Mouse (Mus musculus) liver, adult 2 months (tissue): ENCODE results near the gene Spns2. TPM values are rescaled to one million over a fixed set of nuclear protein-coding genes. Genes with fewer than 3 reads are reported as not detected.

Experiments used
- DNase-seq: peaks from one replicate; pipeline ENCODE4 v3.0.0-alpha.2; 2011; ENCODE audit warnings: low read depth, low spot score; ENCODE audit errors: extremely low read depth
- H3K27ac ChIP-seq: fragments of 200-500 bp; replicated peaks from 2 replicates; pipeline ENCODE4 v1.5.1; 2012; ENCODE audit warnings: low read depth, mild to moderate bottlenecking, control low read depth, inconsistent platforms, low read length; ENCODE audit not compliant: insufficient read depth
- H3K27me3 ChIP-seq: fragments of 200-500 bp; 2 replicates; pipeline ENCODE4 v1.6.1; 2012; ENCODE audit warnings: mild to moderate bottlenecking, moderate library complexity, low read length, inconsistent platforms; ENCODE audit not compliant: control insufficient read depth, insufficient read depth
- H3K36me3 ChIP-seq: fragments of 200-500 bp; 2 replicates; pipeline ENCODE4 v1.6.1; 2012; ENCODE audit warnings: low read length, inconsistent platforms; ENCODE audit not compliant: control insufficient read depth, insufficient read depth
- H3K4me1 ChIP-seq: fragments of 200-500 bp; 2 replicates; pipeline ENCODE4 v1.6.1; 2011; ENCODE audit warnings: low read length; ENCODE audit not compliant: control insufficient read depth, insufficient read depth
- H3K4me3 ChIP-seq: fragments of 200-500 bp; 2 replicates; pipeline ENCODE4 v1.5.1; 2011; ENCODE audit warnings: low read depth, mild to moderate bottlenecking, control low read depth, low read length, moderate library complexity; ENCODE audit not compliant: insufficient read depth
- H3K79me2 ChIP-seq: fragments of 200-500 bp; 2 replicates; pipeline ENCODE4 v1.6.1; 2012; ENCODE audit warnings: inconsistent platforms, mild to moderate bottlenecking, low read length, moderate library complexity; ENCODE audit not compliant: control insufficient read depth, insufficient read depth
- H3K9ac ChIP-seq: fragments of 200-500 bp; 2 replicates; pipeline ENCODE4 v1.6.1; 2012; ENCODE audit warnings: low read depth, mild to moderate bottlenecking, control low read depth, inconsistent platforms, low read length
- CTCF ChIP-seq: fragments of 200-500 bp; IDR thresholded peaks from 2 replicates; pipeline ENCODE4 v1.5.1; 2011; ENCODE audit warnings: low read depth, low read length, control low read depth
- POLR2A ChIP-seq: fragments of 200-500 bp; IDR thresholded peaks from 2 replicates; pipeline ENCODE4 v1.6.1; 2011; ENCODE audit warnings: low read length, control low read depth; ENCODE audit not compliant: insufficient read depth; ENCODE audit errors: extremely low read depth
- WGBS: fragments of 180-500 bp; shearing (Covaris S2); methylation state at CpG from one replicate; pipeline ENCODE4 v1.1.7; 2018; 5-methylcytosine and 5-hydroxymethylcytosine counted together
- polyA plus RNA-seq: library from polyadenylated mRNA; depleted of rRNA; stranded (reverse); fragments of >200 nt; gene quantifications from 2 replicates; pipeline ENCODE4 v1.2.3, GENCODE M21; 2012
- total RNA-seq: library from RNA; depleted of rRNA; stranded (reverse); fragments of >200 nt; gene quantifications from 2 replicates; pipeline ENCODE4 v1.2.3, GENCODE M21; 2014

Spns2 gene
- total and polyA plus RNA-seq, 2 experiments = 41.1 to 47.3 TPM

DNA sequence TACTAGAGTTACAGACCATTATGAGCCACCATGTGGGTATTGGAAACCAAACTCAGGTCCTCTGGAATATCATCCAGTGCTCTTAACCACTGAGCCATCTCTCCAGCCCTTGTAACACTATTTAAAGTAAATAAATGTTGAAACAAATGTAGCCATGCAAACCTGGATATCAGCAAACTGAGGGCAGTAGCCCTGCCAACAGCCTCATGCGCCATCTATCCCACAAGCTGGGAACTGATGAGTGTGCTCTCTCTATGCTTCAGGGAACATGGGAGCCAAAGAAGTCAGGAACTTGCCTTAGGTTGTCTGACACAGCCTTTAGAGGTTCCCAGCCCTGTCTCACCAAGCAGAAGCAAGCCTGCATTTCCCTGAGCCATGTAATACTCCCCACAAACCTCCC is 41.9 kb upstream of the Spns2 start:
- Histone ChIP-seq H3K9ac (no peak overlapping the region), H3K27ac (no peak overlapping the region), H3K27me3 (no peaks in the 10 kb centered on the region), H3K79me2 (no peaks in the 10 kb centered on the region), H3K4me3 (no peak overlapping the region), H3K36me3 (no peaks in the 10 kb centered on the region), H3K4me1 (no peaks in the 10 kb centered on the region)
- no peak for TF ChIP-seq POLR2A
- peak; percentile 59 for TF ChIP-seq CTCF
- peak; percentile 65 for DNase-seq
- WGBS = 38% methylated on average over 1 of the region's 1 CpGs

DNA sequence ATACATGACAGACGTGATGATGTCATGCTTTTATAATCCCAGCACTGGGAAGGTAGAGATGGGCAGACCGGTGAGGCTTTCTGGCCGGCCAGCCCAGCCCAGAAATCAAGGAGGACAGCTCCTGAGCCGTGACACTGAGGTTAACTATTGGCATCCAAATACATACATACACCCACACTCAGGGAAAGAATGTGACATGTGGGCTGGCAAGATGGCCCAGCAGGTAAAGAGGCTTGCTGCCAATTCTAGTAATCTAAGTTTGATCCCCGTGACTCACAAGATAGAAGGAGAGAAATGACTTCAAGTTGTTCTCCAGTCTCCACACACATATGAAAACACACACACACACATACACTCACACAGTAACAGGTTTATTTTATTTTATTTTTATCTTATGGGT is 41.4 kb upstream of the Spns2 start:
- H3K4me1 ChIP-seq = no peaks in the 10 kb centered on the region
- 87% methylated on average over 5 of the region's 5 CpGs for WGBS
- no peak overlapping the region for H3K9ac ChIP-seq
- H3K36me3 ChIP-seq = no peaks in the 10 kb centered on the region
- no peak overlapping the region for H3K27ac ChIP-seq
- DNase-seq = no peak
- H3K4me3 ChIP-seq = no peak overlapping the region
- H3K27me3 ChIP-seq = no peaks in the 10 kb centered on the region
- TF ChIP-seq CTCF = no peak
- no peak for TF ChIP-seq POLR2A
- H3K79me2 ChIP-seq = no peaks in the 10 kb centered on the region

DNA sequence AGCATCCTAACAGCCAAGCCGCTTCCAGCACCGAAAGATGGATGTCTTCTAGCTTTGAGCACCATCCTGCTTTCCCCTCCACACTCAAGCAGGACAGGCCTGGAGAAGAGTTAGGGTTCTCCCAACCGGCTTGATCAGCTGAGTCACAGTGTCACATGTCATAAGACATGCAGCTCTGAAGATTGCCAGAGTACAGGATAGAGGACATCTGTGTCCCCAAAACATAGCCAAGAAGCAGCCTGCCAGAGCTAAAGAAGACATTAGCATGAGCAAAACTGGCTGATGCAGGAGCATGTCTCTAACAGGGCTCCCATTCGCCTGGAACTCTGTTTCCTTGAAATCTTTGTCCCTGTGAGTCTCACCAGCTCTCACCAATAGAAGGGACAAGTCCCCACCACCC is 36.5 kb upstream of the Spns2 start:
- H3K27me3 ChIP-seq = no peaks in the 10 kb centered on the region
- no peak for DNase-seq
- no peak overlapping the region for H3K9ac ChIP-seq
- no peak for TF ChIP-seq CTCF
- no peak for TF ChIP-seq POLR2A
- H3K36me3 ChIP-seq = no peaks in the 10 kb centered on the region
- H3K4me1 ChIP-seq = peaks cover 6% of the 10 kb centered on the region
- no peak overlapping the region for H3K27ac ChIP-seq
- H3K4me3 ChIP-seq = no peak overlapping the region
- no peaks in the 10 kb centered on the region for H3K79me2 ChIP-seq
- WGBS = 88% methylated on average over 4 of the region's 4 CpGs

DNA sequence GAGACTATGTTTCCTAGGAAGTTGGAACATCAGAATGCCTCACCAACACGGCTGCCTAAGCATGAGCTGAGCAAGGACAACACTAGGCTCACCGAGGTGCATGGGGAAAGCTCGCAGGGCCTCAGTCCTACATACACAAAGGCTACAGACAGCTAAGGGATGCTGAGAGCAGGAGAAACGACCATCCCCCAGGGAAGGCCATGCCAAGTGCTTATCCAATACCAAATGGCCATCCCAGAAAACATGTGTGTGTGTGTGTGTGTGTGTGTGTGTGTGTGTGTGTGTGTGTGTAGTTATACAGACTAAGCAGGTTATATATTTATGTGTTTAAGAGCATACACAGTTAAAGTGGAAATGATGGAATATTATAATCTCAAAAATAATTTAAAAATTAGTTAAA is 34.0 kb upstream of the Spns2 start:
- H3K27ac ChIP-seq = no peak overlapping the region
- H3K4me3 ChIP-seq = no peak overlapping the region
- no peaks in the 10 kb centered on the region for H3K79me2 ChIP-seq
- H3K4me1 ChIP-seq = peaks cover 6% of the 10 kb centered on the region
- no peaks in the 10 kb centered on the region for H3K27me3 ChIP-seq
- no peak for DNase-seq
- WGBS = 73% methylated on average over 4 of the region's 4 CpGs
- H3K36me3 ChIP-seq = no peaks in the 10 kb centered on the region
- TF ChIP-seq CTCF (no peak), POLR2A (no peak)
- no peak overlapping the region for H3K9ac ChIP-seq

DNA sequence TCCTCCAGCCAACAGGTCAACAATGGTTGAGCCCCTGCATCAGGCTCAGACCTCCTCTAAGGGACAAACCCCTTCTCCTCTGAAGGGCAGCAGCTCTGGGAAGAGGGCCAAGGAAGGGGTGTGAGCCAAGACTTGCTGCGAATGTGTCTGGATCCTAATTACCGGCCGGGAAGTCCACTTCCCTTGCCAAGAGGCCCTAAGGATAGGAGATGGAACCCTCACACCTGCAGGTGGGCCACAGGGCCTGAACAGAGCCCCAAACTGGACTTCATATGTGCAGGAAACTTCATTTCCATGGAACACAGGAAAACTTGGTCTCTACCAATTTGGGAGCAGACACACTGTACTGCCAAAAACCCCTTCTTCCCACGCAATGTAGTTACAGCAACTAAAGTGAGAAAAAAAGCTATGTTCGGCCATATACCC is 32.9 kb upstream of the Spns2 start:
- H3K36me3 ChIP-seq = no peaks in the 10 kb centered on the region
- DNase-seq = no peak

DNA sequence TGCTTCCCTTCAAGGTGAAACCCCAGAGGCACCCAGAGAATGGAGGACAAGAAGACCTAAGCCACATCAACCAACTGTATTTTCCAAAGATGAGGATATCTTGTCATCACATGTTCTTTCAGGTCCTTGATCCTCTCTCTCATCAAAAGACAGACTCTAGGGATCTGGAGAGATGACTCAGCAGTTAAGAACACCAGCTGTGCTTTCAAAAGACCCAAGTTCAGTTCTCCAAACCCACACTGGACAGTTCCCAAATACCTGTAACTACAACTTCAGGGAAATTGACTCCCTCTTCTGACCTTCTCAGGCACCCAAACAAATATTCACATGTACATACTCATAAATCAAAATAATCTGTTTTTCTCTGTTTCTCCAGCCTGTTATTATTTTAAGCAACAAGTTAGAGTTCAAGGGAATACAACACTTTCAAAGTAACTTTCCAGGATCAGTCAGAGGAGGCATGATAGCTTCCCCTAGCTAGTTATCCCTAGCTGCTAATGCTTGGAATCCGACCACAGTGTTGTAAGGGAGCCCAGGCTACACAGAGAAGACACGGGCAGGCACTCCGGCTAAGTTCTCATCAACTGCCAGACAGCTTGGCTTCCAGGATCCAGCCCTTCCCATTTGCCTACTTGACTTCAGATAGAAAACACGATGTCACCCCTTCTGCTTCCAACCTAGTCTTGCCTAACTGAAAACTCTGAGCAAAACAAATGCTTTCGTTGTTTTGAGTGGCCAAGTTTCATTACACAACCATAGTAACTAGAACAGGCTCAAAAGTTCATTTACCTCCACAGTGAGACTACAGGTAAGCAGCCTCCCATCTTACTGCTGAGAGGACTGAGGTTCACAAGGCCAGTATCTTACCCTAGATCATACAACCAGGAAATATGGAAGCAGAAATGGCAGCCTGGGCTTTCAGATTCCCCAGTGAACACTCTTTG is 32.2 kb upstream of the Spns2 start:
- WGBS = 25% methylated on average over 5 of the region's 5 CpGs
- Histone ChIP-seq H3K9ac (no peak overlapping the region), H3K27me3 (no peaks in the 10 kb centered on the region), H3K79me2 (no peaks in the 10 kb centered on the region), H3K4me1 (peaks cover 6% of the 10 kb centered on the region), H3K4me3 (no peak overlapping the region), H3K36me3 (no peaks in the 10 kb centered on the region), H3K27ac (peak overlapping the region; percentile 8)
- TF ChIP-seq CTCF (no peak), POLR2A (no peak)
- peak; percentile 88 for DNase-seq

More for the DNA sequence above, 32.9 kb upstream of the Spns2 start:
- TF ChIP-seq CTCF (no peak), POLR2A (no peak)
- Histone ChIP-seq H3K9ac (no peak overlapping the region), H3K79me2 (no peaks in the 10 kb centered on the region), H3K27me3 (no peaks in the 10 kb centered on the region), H3K4me1 (peaks cover 6% of the 10 kb centered on the region), H3K4me3 (no peak overlapping the region), H3K27ac (no peak overlapping the region)
- 40% methylated on average over 5 of the region's 5 CpGs for WGBS
